Mouse (Mus musculus) hindbrain, postnatal 0 days (tissue): Measurements from ENCODE around the gene Nkap. TPM values are rescaled to one million over a fixed set of nuclear protein-coding genes. Genes with fewer than 3 reads are reported as not detected.
"Not testable (repeated sequence)": the region's sequence is repeated elsewhere in the genome, so short reads cannot be mapped to it uniquely, and the experiment has no call there.

Source experiments
- ATAC-seq: fragments of 200-750 bp; cut with Nextera tagmentation; 2 replicates; pipeline ENCODE4 v1.8.0; 2017; ENCODE audit warnings: mild to moderate bottlenecking, moderate TSS enrichment, moderate library complexity
- DNase-seq: peaks from one replicate; pipeline ENCODE4 v3.0.0-alpha.2; 2015; ENCODE audit warnings: low spot score
- H3K27ac ChIP-seq: fragments of 300-500 bp; sonication (generic); 2 replicates; pipeline ENCODE4 v1.5.1; 2014; ENCODE audit warnings: mild to moderate bottlenecking
- H3K27me3 ChIP-seq: fragments of 300-500 bp; sonication (generic); 2 replicates; pipeline ENCODE4 v1.6.1; 2014; ENCODE audit warnings: low read length, mixed read lengths; ENCODE audit not compliant: insufficient read depth
- H3K36me3 ChIP-seq: fragments of 300-500 bp; sonication (generic); 2 replicates; pipeline ENCODE4 v1.6.1; 2014; ENCODE audit warnings: low read length, mixed read lengths; ENCODE audit not compliant: insufficient read depth
- H3K4me1 ChIP-seq: fragments of 300-500 bp; sonication (generic); 2 replicates; pipeline ENCODE4 v1.6.1; 2014; ENCODE audit warnings: antibody characterized with exemption, low read length, mixed read lengths; ENCODE audit not compliant: insufficient read depth
- H3K4me2 ChIP-seq: fragments of 300-500 bp; sonication (generic); 2 replicates; pipeline ENCODE4 v1.6.1; 2014; ENCODE audit warnings: low read depth, mild to moderate bottlenecking, low read length, moderate library complexity, mixed read lengths
- H3K4me3 ChIP-seq: fragments of 300-500 bp; sonication (generic); 2 replicates; pipeline ENCODE4 v1.5.1; 2014; ENCODE audit warnings: low read length
- H3K9ac ChIP-seq: fragments of 300-500 bp; sonication (generic); replicated peaks from 2 replicates; pipeline ENCODE4 v1.6.1; 2014; ENCODE audit warnings: mild to moderate bottlenecking, low read length, moderate library complexity, mixed read lengths
- H3K9me3 ChIP-seq: fragments of 300-500 bp; sonication (generic); 2 replicates; pipeline ENCODE4 v1.6.1; 2016; ENCODE audit warnings: low read length, mixed read lengths
- CTCF ChIP-seq: IDR thresholded peaks from 2 replicates; pipeline ENCODE4 v1.5.1; 2016; ENCODE audit warnings: antibody characterized with exemption, control low read depth, low read depth
- WGBS: fragments of 180-500 bp; shearing (Covaris S2); extraction: QIAGEN DNeasy Blood & Tissue Kit; methylation state at CpG from one replicate; pipeline ENCODE4 v1.1.7; 2014; 5-methylcytosine and 5-hydroxymethylcytosine counted together
- polyA plus RNA-seq: library from polyadenylated mRNA; unstranded; fragments of >200 nt; fragmentation: Nextera tagmentation; extraction: Ambion mirVana; gene quantifications from 2 replicates; pipeline ENCODE4 v1.2.1, GENCODE M21; 2015
- total RNA-seq: library from RNA; depleted of rRNA; stranded (reverse); fragments of >200 nt; gene quantifications from 2 replicates; pipeline ENCODE4 v1.2.3, GENCODE M21; 2014; rRNA removed

Gene Nkap
- 19.1 and 19.9 TPM in 2 replicates for total RNA-seq
- polyA plus RNA-seq, result 21.1 and 21.6 TPM in 2 replicates

DNA sequence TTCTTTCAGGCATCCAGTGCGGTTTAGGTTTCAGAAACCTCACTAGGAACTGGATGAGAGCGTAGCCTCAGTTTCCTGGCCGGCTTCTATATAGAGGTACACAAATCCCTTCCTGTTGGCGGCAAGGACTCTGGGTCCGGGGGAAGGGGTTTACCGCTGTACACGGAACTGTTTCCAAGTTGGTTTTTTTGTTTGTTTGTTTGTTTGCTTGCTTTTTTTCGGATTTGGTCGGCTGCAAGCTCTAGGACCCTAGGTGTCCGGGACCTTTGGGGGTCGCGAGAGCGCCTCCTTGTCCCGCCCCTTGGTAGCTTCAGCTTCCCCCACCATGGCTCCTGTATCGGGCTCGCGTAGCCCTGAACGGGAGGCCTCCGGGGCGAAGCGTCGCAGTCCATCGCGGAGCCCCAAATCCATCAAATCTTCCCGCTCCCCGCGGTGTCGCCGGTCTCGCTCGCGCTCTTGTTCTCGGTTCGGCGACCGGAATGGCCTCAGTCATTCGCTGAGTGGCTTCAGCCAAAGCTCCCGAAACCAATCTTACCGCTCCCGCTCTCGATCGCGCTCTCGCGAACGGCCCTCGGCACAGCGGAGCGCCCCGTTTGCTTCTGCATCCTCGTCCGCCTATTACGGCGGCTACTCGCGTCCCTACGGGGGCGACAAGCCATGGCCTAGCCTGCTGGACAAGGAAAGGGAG is at the start of gene Nkap:
Gene Nkap (plus strand): TSS at position 125 of the 688 bp plus-strand sequence.
- Histone ChIP-seq H3K9me3 (no peaks in the 10 kb centered on the region), H3K4me2 (peak within 1 kb of the TSS; percentile 59), H3K4me3 (peak within 1 kb of the TSS; percentile 59), H3K27ac (peak within 1 kb of the TSS; percentile 74), H3K9ac (peak within 1 kb of the TSS; percentile 65), H3K27me3 (no peaks in the 10 kb centered on the region), H3K36me3 (no peaks in the 10 kb centered on the region), H3K4me1 (peaks cover 4% of the 10 kb centered on the region; the same call in 1 of the 2 replicates)
- WGBS, result 24% methylated on average over 58 of the region's 58 CpGs
- DNase-seq (peak; percentile 81), ATAC-seq (peak; percentile 95)
- no peak for TF ChIP-seq CTCF

DNA sequence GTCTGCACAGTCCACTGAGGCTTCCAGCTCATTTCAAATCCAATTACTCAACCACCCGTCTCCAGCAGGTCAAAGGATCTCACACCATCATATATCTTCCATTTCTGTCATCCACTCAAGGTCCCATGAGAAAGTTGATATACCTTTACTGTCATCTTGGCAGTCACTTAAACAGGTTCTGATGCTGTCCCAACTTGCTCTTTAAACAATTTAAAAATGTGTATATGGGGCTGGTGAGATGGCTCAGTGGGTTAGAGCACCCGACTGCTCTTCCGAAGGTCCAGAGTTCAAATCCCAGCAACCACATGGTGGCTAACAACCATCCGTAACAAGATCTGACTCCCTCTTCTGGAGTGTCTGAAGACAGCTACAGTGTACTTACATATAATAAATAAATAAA is 46.2 kb upstream of the Nkap start:
- not testable (repeated sequence) for H3K4me2 ChIP-seq, H3K27ac ChIP-seq, H3K9me3 ChIP-seq, H3K4me3 ChIP-seq, H3K9ac ChIP-seq, H3K27me3 ChIP-seq, DNase-seq, ATAC-seq, H3K4me1 ChIP-seq, H3K36me3 ChIP-seq
- WGBS, result 76% methylated on average over 3 of the region's 4 CpGs

DNA sequence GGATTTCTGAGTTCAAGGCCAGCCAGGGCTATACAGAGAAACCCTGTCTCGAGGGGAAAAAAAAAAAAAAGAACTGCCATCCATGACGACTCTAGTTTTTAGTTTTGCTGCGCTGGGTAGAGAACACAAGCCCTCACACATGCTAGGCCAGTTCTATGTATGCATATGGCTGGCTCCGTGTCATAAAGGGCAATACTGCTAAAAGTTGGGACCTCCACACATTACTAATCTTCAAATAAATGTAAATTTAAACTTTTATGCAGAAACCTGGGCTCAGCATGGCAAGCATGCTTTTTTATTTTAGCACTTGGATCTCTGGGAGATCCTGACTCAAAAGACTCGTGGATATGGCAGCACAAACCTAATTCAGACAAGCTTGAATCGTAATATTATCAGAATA is 45.4 kb upstream of the Nkap start:
- Histone ChIP-seq H3K9ac (no peak overlapping the region), H3K4me2 (no peak overlapping the region), H3K36me3 (no peaks in the 10 kb centered on the region), H3K27ac (no peak overlapping the region), H3K9me3 (no peaks in the 10 kb centered on the region), H3K4me3 (no peak overlapping the region), H3K4me1 (no peaks in the 10 kb centered on the region), H3K27me3 (no peaks in the 10 kb centered on the region)
- TF ChIP-seq CTCF, result no peak
- 54% methylated on average over 6 of the region's 6 CpGs for WGBS
- no peak for ATAC-seq
- no peak for DNase-seq

DNA sequence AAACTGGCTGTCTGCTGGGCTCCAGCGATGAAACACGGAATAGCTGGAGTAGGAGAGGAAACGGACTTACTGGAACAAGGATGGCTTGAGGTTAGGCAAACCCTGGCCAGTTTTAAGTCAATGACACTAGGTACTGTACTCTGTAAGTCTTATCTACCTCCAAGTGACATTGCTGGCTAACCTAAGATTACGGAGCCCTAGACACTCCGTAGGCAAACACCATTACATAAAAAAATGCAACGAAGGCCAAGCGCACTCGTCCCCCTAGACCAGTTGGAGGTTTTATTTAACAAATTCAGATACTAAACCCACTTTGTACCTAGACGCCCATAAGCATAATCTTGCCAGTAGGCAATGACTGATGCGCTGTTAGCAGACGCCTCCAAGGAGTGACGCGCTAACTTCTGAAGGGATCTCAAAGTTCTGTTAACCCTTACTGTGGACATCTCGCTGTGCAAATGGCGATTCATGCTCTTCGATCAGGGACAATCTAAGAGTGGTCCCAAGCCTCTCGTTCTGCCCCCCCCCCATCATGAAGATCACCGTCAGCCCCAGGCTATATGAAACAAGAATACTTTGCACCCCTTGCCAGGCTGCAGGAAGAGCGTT is 42.2 kb upstream of the Nkap start:
- Histone ChIP-seq H3K27ac (peak overlapping the region; percentile 86), H3K36me3 (no peaks in the 10 kb centered on the region), H3K4me3 (peak overlapping the region; percentile 51), H3K9me3 (no peaks in the 10 kb centered on the region), H3K27me3 (no peaks in the 10 kb centered on the region), H3K9ac (peak overlapping the region; percentile 61), H3K4me1 (no peaks in the 10 kb centered on the region), H3K4me2 (peak overlapping the region; percentile 62)
- ATAC-seq (peak; percentile 55), DNase-seq (peak; percentile 53)
- no peak for TF ChIP-seq CTCF
- 24% methylated on average over 19 of the region's 19 CpGs for WGBS

DNA sequence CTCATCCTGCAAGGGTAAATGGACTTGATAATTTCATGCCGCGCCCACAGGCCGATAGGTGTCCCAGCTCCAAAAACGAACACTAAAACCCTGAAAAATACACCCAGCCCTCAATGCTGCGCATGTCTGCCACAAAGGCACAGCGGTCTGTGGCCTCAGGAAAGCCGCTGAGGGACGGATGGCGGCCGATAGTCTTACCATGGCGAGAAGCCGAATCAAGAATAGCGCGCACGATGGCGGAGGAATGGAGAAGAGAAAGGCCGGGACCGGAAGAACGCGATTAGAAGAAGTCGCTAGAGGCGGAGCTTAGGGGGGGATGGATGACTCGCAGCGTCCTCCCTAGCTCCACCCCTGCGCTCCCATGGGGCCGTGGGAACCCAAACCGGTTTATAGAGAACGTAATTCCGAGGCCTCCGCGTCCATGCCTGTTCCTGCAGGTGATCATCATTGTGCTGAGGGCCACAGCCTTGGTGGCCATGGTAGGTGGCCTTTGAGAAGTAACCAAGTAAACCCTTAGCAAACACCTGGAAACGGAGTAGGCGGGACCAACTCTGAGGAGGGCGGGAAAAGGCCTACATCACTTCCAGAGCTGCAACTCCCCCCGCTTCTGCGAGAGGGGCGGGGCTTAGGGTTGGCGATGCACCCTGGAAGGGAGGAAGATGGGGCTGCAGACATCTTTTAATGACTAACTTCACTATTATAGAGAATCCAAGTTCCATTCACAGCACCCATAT is 41.5 kb upstream of the Nkap start, which contains the start of gene Rpl39:
Gene Rpl39 (minus strand): TSS at position 476 of the 734 bp plus-strand sequence.
- no peaks in the 10 kb centered on the region for H3K9me3 ChIP-seq
- peak; percentile 36; the same call in 1 of the 2 replicates for TF ChIP-seq CTCF
- no peaks in the 10 kb centered on the region for H3K27me3 ChIP-seq
- peak within 1 kb of the TSS; percentile 61 for H3K9ac ChIP-seq
- H3K36me3 ChIP-seq, result no peaks in the 10 kb centered on the region
- peak within 1 kb of the TSS; percentile 62 for H3K4me2 ChIP-seq
- no peaks in the 10 kb centered on the region for H3K4me1 ChIP-seq
- H3K4me3 ChIP-seq, result peak within 1 kb of the TSS; percentile 51
- H3K27ac ChIP-seq, result peak within 1 kb of the TSS; percentile 86
- 26% methylated on average over 38 of the region's 38 CpGs for WGBS
- DNase-seq (peak; percentile 94), ATAC-seq (peak; percentile 95)

DNA sequence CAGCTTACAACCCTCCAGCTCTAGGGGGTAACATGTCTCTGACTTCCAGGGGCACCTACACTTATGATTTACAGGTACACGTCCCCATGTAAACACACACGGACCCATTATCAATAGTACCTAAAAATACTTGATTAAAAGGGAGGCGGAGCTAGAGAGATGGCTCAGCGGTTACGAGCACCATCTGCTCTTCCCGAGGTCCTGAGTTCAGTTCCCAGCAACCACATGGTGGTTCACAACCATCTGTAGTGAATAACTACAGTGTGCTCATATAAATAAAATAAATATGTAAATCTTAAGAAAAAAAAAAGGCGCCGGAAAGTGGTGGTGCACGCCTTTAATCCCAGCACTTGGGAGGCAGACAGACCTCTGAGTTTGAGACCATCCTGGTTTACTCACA is 40.9 kb upstream of the Nkap start:
- no peaks in the 10 kb centered on the region for H3K36me3 ChIP-seq
- WGBS, result 31% methylated on average over 9 of the region's 9 CpGs
- ATAC-seq (peak; percentile 55), DNase-seq (peak; percentile 9)
- peak overlapping the region; percentile 86 for H3K27ac ChIP-seq
- TF ChIP-seq CTCF, result no peak
- no peaks in the 10 kb centered on the region for H3K27me3 ChIP-seq
- H3K9ac ChIP-seq, result peak overlapping the region; percentile 61
- no peaks in the 10 kb centered on the region for H3K4me1 ChIP-seq
- H3K9me3 ChIP-seq, result no peaks in the 10 kb centered on the region
- H3K4me2 ChIP-seq, result peak overlapping the region; percentile 62
- peak overlapping the region; percentile 51 for H3K4me3 ChIP-seq
